20 mouse cellular contexts compared by ENCODE assay signal in the genomic region with DNA sequence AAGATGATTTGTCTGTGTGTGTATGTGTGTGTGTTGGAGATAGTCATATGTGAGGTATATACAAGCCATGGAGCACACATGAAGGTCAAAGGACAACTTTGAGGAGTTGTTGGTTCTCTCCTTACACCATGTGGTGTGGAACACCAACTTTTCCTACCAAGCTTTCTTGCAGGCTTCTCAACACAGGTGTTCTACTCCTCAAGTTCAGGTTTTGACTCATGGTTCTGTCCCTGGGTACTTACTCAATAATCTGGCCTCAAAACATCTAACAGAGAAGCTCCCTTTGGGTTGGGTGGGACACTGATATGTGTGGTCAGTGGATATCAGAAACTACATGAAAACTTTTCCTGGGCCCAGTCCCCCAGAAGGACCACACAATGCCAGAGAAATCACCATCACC. TPM values are rescaled to one million over a fixed set of nuclear protein-coding genes. Genes with fewer than 3 reads are reported as not detected.
DNase-seq lines count a peak whose midpoint lies in the region; ATAC-seq and TF ChIP-seq lines count a peak whose summit lies in the region.
"Had no signal": no experiment of that assay in that cellular context is flagged by ENCODE, and none has a peak within 500 bp of the region (broad histone marks: within the 10 kb centered on the region; RNA-seq: fewer than 3 reads in every experiment).

No protein-coding gene starts in this region.

- dilution Hi-C loops in CH12.LX (cut with MboI; ENCODE audit: extremely low pct_ligation_motif_present, extremely low pct_unique_long_range_greater_than_20kb, low sequenced_read_pairs): no loop called here

- no peak for ATAC-seq in liver, embryonic 15.5 days (ENCODE audit: insufficient read depth)
- ATAC-seq: activated CD4-positive, CD25-positive, alpha-beta regulatory T cell, adult 4 months; CD4-positive, CD25-positive, alpha-beta regulatory T cell, adult 4 months; Patski had no signal

- H3K36me3 ChIP-seq in liver, embryonic 15.5 days (replicated peaks): no peaks in the 10 kb centered on the region
- H3K36me3 ChIP-seq in CH12.LX (replicated peaks in 1 of 2; ENCODE audit: control insufficient read depth in 1 of 2, insufficient read depth in 1 of 2, low read length in 1 of 2): no peaks in the 10 kb centered on the region
- H3K36me3 ChIP-seq: G1E had no signal

- no peaks in the 10 kb centered on the region for H3K79me2 ChIP-seq in CH12.LX (replicated peaks; ENCODE audit: control insufficient read depth, extremely low read depth, insufficient read depth, poor library complexity, severe bottlenecking)

- no peak for TF ChIP-seq RAD21 in CH12.LX (IDR thresholded peaks at IDR 0.05; ENCODE audit: low read depth, low read length)

- H3K9ac ChIP-seq in liver, embryonic 15.5 days: no peak overlapping the region
- H3K9ac ChIP-seq in CH12.LX (ENCODE audit: insufficient read depth, low read depth): no peak overlapping the region

- H3K4me1 ChIP-seq in liver, embryonic 15.5 days (replicated peaks): peaks cover 19% of the 10 kb centered on the region
- peaks cover 55 to 79% of the 10 kb centered on the region in 2 experiments for H3K4me1 ChIP-seq in CH12.LX (ENCODE audit: control insufficient read depth in 1 of 2, insufficient read depth in 2 of 2)

- TF ChIP-seq POLR2A in CH12.LX (IDR thresholded peaks at IDR 0.05; ENCODE audit: low read depth, low read length): 0 out of 2 replicates have a peak, but pooled peaks have one; percentile 17

- peak; percentile 52 for TF ChIP-seq EP300 in CH12.LX (IDR thresholded peaks at IDR 0.05; ENCODE audit: low read length)

- no peaks in the 10 kb centered on the region for H3K9me3 ChIP-seq in liver, embryonic 15.5 days (replicated peaks)
- no peaks in the 10 kb centered on the region for H3K9me3 ChIP-seq in CH12.LX (replicated peaks; ENCODE audit: low read length)
- H3K9me3 ChIP-seq: G1E had no signal

- H3K27me3 ChIP-seq in liver, embryonic 15.5 days: no peaks in the 10 kb centered on the region
- H3K27me3 ChIP-seq in CH12.LX (replicated peaks): no peaks in the 10 kb centered on the region

- H3K4me3 ChIP-seq in liver, embryonic 15.5 days (replicated peaks): no peak overlapping the region
- H3K4me3 ChIP-seq in CH12.LX (replicated peaks in 1 of 3; ENCODE audit: low read depth in 2 of 3, low read length in 2 of 3, poor library complexity in 1 of 3): peak overlapping the region in 1 of 3 experiments; percentile 39

- TF ChIP-seq CTCF in CH12.LX (conservative IDR thresholded peaks at IDR 0.05 in 1 of 2, IDR thresholded peaks at IDR 0.05 in 1 of 2; ENCODE audit: low read depth in 2 of 2, low read length in 2 of 2): no peak

- no peak overlapping the region for H3K4me2 ChIP-seq in liver, embryonic 15.5 days
- H3K4me2 ChIP-seq in CH12.LX (ENCODE audit: insufficient read depth, low read depth, poor library complexity, severe bottlenecking): peak overlapping the region; percentile 32; the same call in 1 of the 2 replicates

- H3K27ac ChIP-seq in liver, embryonic 15.5 days (replicated peaks): 0 out of 2 replicates have a peak overlapping the region, but pooled peaks have one; percentile 19
- H3K27ac ChIP-seq in CH12.LX (ENCODE audit: insufficient read depth, low read depth): peak overlapping the region; percentile 87

- no peak for DNase-seq in liver
- DNase-seq in CH12.LX (ENCODE audit: extremely low read depth): peak; percentile 62
- DNase-seq in gastrocnemius, postnatal 10 days: no peak
- DNase-seq: adrenal gland, adult 2 months; adrenal gland, adult 8-10 months; adrenal gland, postnatal 10 days; adrenal gland, postnatal 14 days; adrenal gland, postnatal 25 days; adrenal gland, postnatal 36 days; B cell, adult 2 months; cerebellum, adult 11 months; cerebellum, adult 11-12 months; cerebellum, adult 18-20 months; cerebellum, adult 2 months had no signal

- in situ Hi-C loops in CH12.LX (cut with MboI; ENCODE audit: low pct_ligation_motif_present, low pct_unique_long_range_greater_than_20kb, low sequenced_read_pairs): no loop called here

TF ChIP-seq in CH12.LX, 34 proteins besides CTCF, POLR2A, EP300 and RAD21:
- TF ChIP-seq ETS1 (conservative IDR thresholded peaks at IDR 0.05; ENCODE audit: low read depth, low read length): no peak
- TF ChIP-seq JUND (conservative IDR thresholded peaks at IDR 0.05; ENCODE audit: low read depth, low read length): peak; percentile 50; the same call in 1 of the 2 replicates
- TF ChIP-seq HCFC1 (IDR thresholded peaks at IDR 0.05; ENCODE audit: low read depth, low read length): no peak
- TF ChIP-seq NRF1 (IDR thresholded peaks at IDR 0.05; ENCODE audit: low read depth, low read length): no peak
- TF ChIP-seq IRF4 (IDR thresholded peaks at IDR 0.05; ENCODE audit: low read depth, low read length): peak; percentile 70; the same call in 1 of the 2 replicates
- TF ChIP-seq CHD2 (IDR thresholded peaks at IDR 0.05; ENCODE audit: low read length): no peak; the same call in none of the 2 replicates
- no peak for TF ChIP-seq SIN3A (IDR thresholded peaks at IDR 0.05; ENCODE audit: low read length)
- TF ChIP-seq TCF12 (IDR thresholded peaks at IDR 0.05; ENCODE audit: low read depth, low read length): peak; percentile 71
- TF ChIP-seq USF2 (conservative IDR thresholded peaks at IDR 0.05; ENCODE audit: low read depth, low read length): no peak
- TF ChIP-seq KAT2A (IDR thresholded peaks at IDR 0.05; ENCODE audit: insufficient replicate concordance, low read length): no peak
- no peak for TF ChIP-seq MEF2A (IDR thresholded peaks at IDR 0.05; ENCODE audit: borderline replicate concordance, low read depth, low read length)
- no peak for TF ChIP-seq POLR2AphosphoS2 (IDR thresholded peaks at IDR 0.05; ENCODE audit: low read depth, low read length)
- no peak for TF ChIP-seq ELF1 (IDR thresholded peaks at IDR 0.05; ENCODE audit: low read depth, low read length)
- no peak for TF ChIP-seq MAFK (IDR thresholded peaks at IDR 0.05; ENCODE audit: insufficient replicate concordance, low read length)
- no peak for TF ChIP-seq ZKSCAN1 (IDR thresholded peaks at IDR 0.05; ENCODE audit: borderline replicate concordance, low read depth, low read length)
- TF ChIP-seq JUN (IDR thresholded peaks at IDR 0.05; ENCODE audit: insufficient read depth, low read depth, low read length): no peak
- no peak; the same call in 1 of the 2 replicates for TF ChIP-seq MAX (IDR thresholded peaks at IDR 0.05; ENCODE audit: low read length)
- no peak for TF ChIP-seq CHD1 (IDR thresholded peaks at IDR 0.05; ENCODE audit: low read depth, low read length)
- TF ChIP-seq ZMIZ1 (IDR thresholded peaks at IDR 0.05; ENCODE audit: low read depth, low read length): no peak
- TF ChIP-seq ZNF384 (IDR thresholded peaks at IDR 0.05; ENCODE audit: low read depth, low read length): 0 out of 2 replicates have a peak, but pooled peaks have one; percentile 3
- no peak for TF ChIP-seq GABPA (IDR thresholded peaks at IDR 0.05; ENCODE audit: insufficient replicate concordance, low read depth, low read length)
- TF ChIP-seq RCOR1 (conservative IDR thresholded peaks at IDR 0.05; ENCODE audit: low read depth, low read length): no peak
- TF ChIP-seq SMC3 (IDR thresholded peaks at IDR 0.05; ENCODE audit: low read depth, low read length): no peak
- no peak for TF ChIP-seq NELFE (IDR thresholded peaks at IDR 0.05; ENCODE audit: low read depth, low read length)
- TF ChIP-seq TBP (conservative IDR thresholded peaks at IDR 0.05; ENCODE audit: low read depth, low read length): no peak
- no peak for TF ChIP-seq BHLHE40 (IDR thresholded peaks at IDR 0.05; ENCODE audit: low read depth, low read length)

RNA-seq across cellular contexts. Expression of a gene that starts 18.8 kb away (rescaled TPM):
- polyA plus RNA-seq in liver, embryonic 15.5 days (2015; fragmentation: Nextera tagmentation; extraction: Ambion mirVana): 148 and 156 TPM in 2 replicates
- total RNA-seq in CH12.LX (2012; rRNA removed) (108 and 109 TPM in 2 replicates), CH12.LX (2014; rRNA removed) (61.3 and 63.6 TPM in 2 replicates)
- 43.3 and 49.6 TPM in 2 replicates for polyA plus RNA-seq in CH12.LX (2012; ENCODE audit: insufficient read length, low read depth)
- 10 to 100 TPM; 11.9 to 14.1 TPM for total RNA-seq in gastrocnemius, postnatal 10 days (2021)
- polyA plus RNA-seq: C2C12 had no signal

Comparison
In these comparisons a context has a peak if more than half of its experiments do, and no peak if none do; other contexts are left out.
1. RNA of a gene that starts 18.8 kb away (total RNA-seq): 61.3 to 109 TPM in CH12.LX; 11.9 to 14.1 TPM in gastrocnemius, postnatal 10 days; every median in the first group is over 4 times any median in the second.